Mouse (Mus musculus) lung, embryonic 15.5 days (tissue): Measurements from ENCODE around the gene Nyap1. TPM values are rescaled to one million over a fixed set of nuclear protein-coding genes. Genes with fewer than 3 reads are reported as not detected.

Source experiments
- ATAC-seq: fragments of 200-750 bp; cut with Nextera tagmentation; 2 replicates; pipeline ENCODE4 v1.8.0; 2017; ENCODE audit warnings: moderate number of reproducible peaks, borderline replicate concordance; ENCODE audit not compliant: low FRiP score, low TSS enrichment; ENCODE audit errors: extremely low read depth
- H3K27ac ChIP-seq: fragments of 300-500 bp; sonication (generic); 2 replicates; pipeline ENCODE4 v1.5.1; 2015; ENCODE audit warnings: moderate library complexity, mild to moderate bottlenecking, inconsistent platforms
- H3K27me3 ChIP-seq: fragments of 300-500 bp; sonication (generic); 2 replicates; pipeline ENCODE4 v1.6.1; 2015; ENCODE audit warnings: inconsistent platforms
- H3K36me3 ChIP-seq: fragments of 300-500 bp; sonication (generic); 2 replicates; pipeline ENCODE4 v1.6.1; 2015; ENCODE audit warnings: inconsistent platforms
- H3K4me1 ChIP-seq: fragments of 300-500 bp; sonication (generic); 2 replicates; pipeline ENCODE4 v1.6.1; 2015; ENCODE audit warnings: inconsistent platforms
- H3K4me2 ChIP-seq: fragments of 300-500 bp; sonication (generic); 2 replicates; pipeline ENCODE4 v1.6.1; 2015; ENCODE audit warnings: inconsistent platforms, mild to moderate bottlenecking, moderate library complexity
- H3K4me3 ChIP-seq: fragments of 300-500 bp; sonication (generic); 2 replicates; pipeline ENCODE4 v1.5.1; 2015; ENCODE audit warnings: mild to moderate bottlenecking, inconsistent platforms
- H3K9ac ChIP-seq: fragments of 300-500 bp; sonication (generic); 2 replicates; pipeline ENCODE4 v1.6.1; 2015; ENCODE audit warnings: inconsistent platforms
- H3K9me3 ChIP-seq: fragments of 300-500 bp; sonication (generic); 2 replicates; pipeline ENCODE4 v1.6.1; 2016; ENCODE audit warnings: inconsistent platforms
- WGBS: fragments of 180-500 bp; shearing (Covaris S2); methylation state at CpG from one replicate; pipeline ENCODE4 v1.1.7; 2015; 5-methylcytosine and 5-hydroxymethylcytosine counted together
- polyA plus RNA-seq: library from polyadenylated mRNA; unstranded; fragments of >200 nt; fragmentation: Nextera tagmentation; extraction: Ambion mirVana; gene quantifications from 2 replicates; pipeline ENCODE4 v1.2.1, GENCODE M21; 2015

The Nyap1 gene
- polyA plus RNA-seq, 1 experiment from 2014 or later = 1.8 TPM

DNA sequence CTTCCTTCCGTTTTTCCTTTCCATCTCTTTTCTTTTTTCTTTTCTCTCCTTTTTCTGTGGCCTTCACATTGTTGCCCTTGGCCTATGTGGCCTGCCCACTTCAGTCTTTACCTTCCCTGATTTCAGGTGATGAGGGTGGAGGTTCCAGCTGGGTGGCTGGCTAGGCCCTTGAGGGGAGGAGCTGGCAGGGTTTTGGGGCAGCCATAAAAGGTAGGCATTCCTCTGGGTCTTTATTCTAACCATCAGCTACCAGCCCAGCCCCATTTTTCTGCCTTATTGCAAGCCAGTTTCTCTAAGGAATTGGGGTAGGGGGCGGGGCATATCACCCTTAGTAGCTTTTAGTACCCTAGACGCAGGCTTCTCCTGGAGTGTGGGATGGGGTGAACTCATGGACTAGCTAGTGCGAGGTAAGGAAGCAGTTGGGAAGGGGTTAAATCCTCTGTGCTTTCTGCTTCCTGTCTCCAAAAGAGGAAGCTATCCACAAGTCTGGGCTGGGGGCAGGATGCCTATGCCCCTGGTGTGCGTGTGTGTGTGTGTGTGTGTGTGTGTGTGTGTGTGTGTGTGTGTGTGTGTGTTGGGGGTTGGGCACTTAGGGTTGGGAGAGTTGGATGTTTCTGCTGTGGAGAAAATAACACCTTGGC lies 6.8 kb upstream of the Nyap1 start:
- no peak for ATAC-seq
- WGBS = 26% methylated on average over 5 of the region's 5 CpGs
- H3K9ac ChIP-seq = 0 out of 2 replicates have a peak overlapping the region, but pooled peaks have one; percentile 1

DNA sequence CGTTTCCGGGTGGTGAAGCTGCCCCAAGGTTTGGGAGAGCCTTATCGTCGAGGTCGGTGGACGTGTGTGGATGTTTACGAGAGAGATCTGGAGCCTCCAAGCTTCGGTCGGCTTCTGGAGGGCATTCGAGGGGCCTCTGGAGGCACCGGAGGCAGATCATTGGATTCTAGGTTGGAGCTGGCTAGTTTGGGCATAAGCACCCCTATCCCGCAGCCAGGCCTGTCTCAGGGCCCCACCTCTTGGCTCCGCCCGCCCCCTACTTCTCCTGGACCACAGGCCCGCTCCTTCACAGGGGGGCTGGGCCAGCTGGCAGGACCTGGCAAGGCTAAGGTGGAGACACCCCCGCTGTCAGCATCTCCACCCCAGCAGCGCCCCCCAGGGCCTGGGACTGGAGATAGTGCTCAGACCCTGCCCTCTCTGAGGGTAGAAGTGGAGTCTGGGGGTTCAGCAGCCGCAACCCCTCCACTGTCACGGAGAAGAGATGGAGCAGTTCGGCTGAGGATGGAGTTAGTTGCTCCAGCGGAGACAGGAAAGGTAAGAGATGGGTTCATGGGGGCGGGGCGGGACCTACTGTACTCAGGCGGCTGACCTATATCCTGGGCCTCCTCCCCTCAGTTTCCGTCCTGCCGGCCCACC lies 6.0 kb upstream of the Nyap1 start:
- H3K36me3 ChIP-seq = peaks cover 19% of the 10 kb centered on the region
- peak overlapping the region; percentile 99 for H3K27ac ChIP-seq
- H3K4me1 ChIP-seq = peaks cover 35% of the 10 kb centered on the region
- H3K4me2 ChIP-seq = peak overlapping the region; percentile 89
- H3K9ac ChIP-seq = peak overlapping the region; percentile 79
- WGBS = 1% methylated on average over 26 of the region's 26 CpGs
- peak overlapping the region; percentile 86 for H3K4me3 ChIP-seq
- peak; percentile 21; the same call in 1 of the 2 replicates for ATAC-seq
- H3K9me3 ChIP-seq = no peaks in the 10 kb centered on the region
- no peaks in the 10 kb centered on the region for H3K27me3 ChIP-seq

More for the DNA sequence above, 6.8 kb upstream of the Nyap1 start:
- Histone ChIP-seq H3K4me1 (peaks cover 40% of the 10 kb centered on the region), H3K4me2 (peak overlapping the region; percentile 89), H3K27me3 (no peaks in the 10 kb centered on the region), H3K9me3 (no peaks in the 10 kb centered on the region), H3K27ac (peak overlapping the region; percentile 99), H3K36me3 (peaks cover 25% of the 10 kb centered on the region), H3K4me3 (peak overlapping the region; percentile 86)

- Histone ChIP-seq H3K27me3 (no peaks in the 10 kb centered on the region), H3K9me3 (no peaks in the 10 kb centered on the region), H3K9ac (peak overlapping the region; percentile 79), H3K4me1 (peaks cover 36% of the 10 kb centered on the region), H3K36me3 (peaks cover 13% of the 10 kb centered on the region), H3K4me2 (peak overlapping the region; percentile 89), H3K4me3 (peak overlapping the region; percentile 86), H3K27ac (peak overlapping the region; percentile 99)
- peak; percentile 3; the same call in 1 of the 2 replicates for ATAC-seq
- WGBS = 2% methylated on average over 16 of the region's 16 CpGs
These were observed 5.5 kb upstream of the Nyap1 start for GRCm38 (mm10) chr5:137746851-137747325.

DNA sequence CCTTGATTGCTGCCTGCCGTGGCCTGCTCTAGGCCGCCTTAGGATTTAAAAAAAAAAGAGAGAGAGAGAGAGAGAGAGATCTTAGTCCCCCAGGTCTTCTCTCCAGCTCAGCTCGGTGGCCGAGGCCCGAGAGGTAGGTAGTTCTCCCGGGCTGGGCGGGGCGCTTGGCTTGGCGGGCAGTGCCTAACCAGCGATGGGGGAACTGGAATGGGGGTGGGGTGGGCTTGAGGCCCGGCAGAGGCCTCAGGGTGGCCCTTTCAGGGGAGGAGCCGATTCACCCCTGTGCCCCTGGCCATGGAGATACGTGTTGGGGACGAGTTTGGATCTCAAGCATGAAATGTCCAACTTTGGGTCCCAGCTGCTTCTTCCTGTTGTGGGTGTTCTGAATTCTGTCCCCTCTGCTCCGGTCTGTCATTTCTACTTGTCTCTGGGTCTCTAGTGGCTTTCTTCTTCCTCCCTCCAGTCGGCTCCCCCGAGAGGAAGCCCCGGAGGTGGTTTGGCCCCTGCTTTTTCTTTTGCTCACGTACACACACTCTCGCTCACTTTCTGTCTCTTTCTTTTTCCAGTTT lies 5.0 kb upstream of the Nyap1 start:
- 0% methylated on average over 20 of the region's 20 CpGs for WGBS
- peak overlapping the region; percentile 86 for H3K4me3 ChIP-seq

GRCm38 (mm10) chr5:137745214-137746171 lies 4.1 kb upstream of the Nyap1 start, which contains the start of gene Tsc22d4:
TSS of gene Tsc22d4 (plus strand) at chr5:137745730.
- H3K4me1 ChIP-seq = peaks cover 40% of the 10 kb centered on the region
- ATAC-seq = peak; percentile 91
- H3K9me3 ChIP-seq = no peaks in the 10 kb centered on the region
- no peaks in the 10 kb centered on the region for H3K27me3 ChIP-seq
- peak within 1 kb of the TSS; percentile 79 for H3K9ac ChIP-seq
- H3K36me3 ChIP-seq = no peaks in the 10 kb centered on the region
- H3K4me2 ChIP-seq = peak within 1 kb of the TSS; percentile 89
- peak within 1 kb of the TSS; percentile 86 for H3K4me3 ChIP-seq
- H3K27ac ChIP-seq = peak within 1 kb of the TSS; percentile 99
- 3% methylated on average over 28 of the region's 28 CpGs for WGBS

More for the DNA sequence above, 5.0 kb upstream of the Nyap1 start:
- Histone ChIP-seq H3K36me3 (peaks cover 8% of the 10 kb centered on the region), H3K9ac (peak overlapping the region; percentile 79), H3K27me3 (no peaks in the 10 kb centered on the region), H3K4me1 (peaks cover 41% of the 10 kb centered on the region), H3K27ac (peak overlapping the region; percentile 99), H3K4me2 (peak overlapping the region; percentile 89), H3K9me3 (no peaks in the 10 kb centered on the region)
- peak; percentile 32 for ATAC-seq

DNA sequence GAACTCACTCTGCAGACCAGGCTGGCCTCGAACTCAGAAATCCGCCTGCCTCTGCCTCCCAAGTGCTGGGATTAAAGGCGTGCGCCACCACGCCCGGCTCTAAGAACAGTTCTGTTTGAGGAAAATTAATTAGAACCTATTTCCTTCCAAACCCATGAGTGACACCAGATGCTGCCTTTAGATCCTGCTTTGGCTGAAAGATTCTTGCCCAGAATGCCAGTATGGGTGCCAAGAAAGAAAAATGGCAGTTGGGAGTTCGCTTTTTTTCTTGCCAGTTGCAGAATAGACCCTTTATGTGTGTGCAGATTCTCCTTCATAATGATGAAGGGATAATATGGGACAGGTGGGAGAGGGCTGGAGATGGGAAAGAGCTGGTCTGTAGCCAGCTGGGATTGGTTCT lies 2.8 kb upstream of the Nyap1 start:
- H3K9me3 ChIP-seq = no peaks in the 10 kb centered on the region
- no peak overlapping the region for H3K4me3 ChIP-seq
- H3K9ac ChIP-seq = no peak overlapping the region
- 84% methylated on average over 7 of the region's 7 CpGs for WGBS
- ATAC-seq = no peak
- no peaks in the 10 kb centered on the region for H3K36me3 ChIP-seq
- H3K4me1 ChIP-seq = peaks cover 47% of the 10 kb centered on the region
- H3K27me3 ChIP-seq = no peaks in the 10 kb centered on the region
- H3K27ac ChIP-seq = no peak overlapping the region
- H3K4me2 ChIP-seq = no peak overlapping the region

DNA sequence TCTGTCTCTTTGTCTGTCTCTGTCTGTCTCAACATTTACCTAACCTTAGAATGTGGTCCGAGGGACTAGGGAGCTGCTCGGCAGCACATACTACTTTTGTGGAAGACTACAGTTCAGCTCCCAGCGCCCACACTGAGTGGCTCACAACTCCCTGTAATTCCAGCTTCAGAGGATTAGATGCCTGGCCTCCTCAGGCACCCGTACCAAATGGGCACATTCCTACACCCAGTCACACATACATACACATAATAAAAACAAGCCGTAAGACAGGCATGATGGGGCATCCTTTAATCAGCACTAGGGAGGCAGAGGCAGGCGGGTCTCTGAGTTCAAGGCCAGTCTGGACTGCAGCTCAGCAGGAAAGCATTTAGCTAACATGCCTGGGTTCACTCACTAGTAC lies 1.4 kb upstream of the Nyap1 start:
- WGBS = 87% methylated on average over 6 of the region's 6 CpGs
- no peak for ATAC-seq
- H3K4me2 ChIP-seq = no peak overlapping the region

DNA sequence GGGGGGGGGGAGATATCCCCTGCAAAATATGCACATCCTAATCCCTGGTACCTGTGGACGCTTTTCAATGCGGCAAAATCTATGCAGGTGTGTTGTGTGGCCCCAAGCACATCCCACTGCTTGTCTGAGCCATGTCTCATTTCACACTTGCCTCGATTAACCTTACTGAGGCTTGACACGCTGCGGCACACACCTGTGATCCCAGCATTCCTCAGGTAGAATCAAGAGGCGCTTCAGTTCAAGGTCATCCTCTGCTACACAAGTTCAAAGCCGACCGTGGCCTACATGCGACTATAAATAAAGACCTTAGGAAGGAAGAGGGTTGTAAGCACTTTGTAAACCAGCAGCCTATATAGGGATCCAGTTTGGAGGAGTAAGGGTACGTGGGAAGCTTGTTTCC lies 641 bp upstream of the Nyap1 start:
- no peaks in the 10 kb centered on the region for H3K36me3 ChIP-seq
- WGBS = 52% methylated on average over 10 of the region's 10 CpGs
- no peaks in the 10 kb centered on the region for H3K9me3 ChIP-seq
- no peak overlapping the region for H3K27ac ChIP-seq
- H3K9ac ChIP-seq = no peak overlapping the region
- no peaks in the 10 kb centered on the region for H3K27me3 ChIP-seq
- H3K4me1 ChIP-seq = peaks cover 30% of the 10 kb centered on the region
- H3K4me3 ChIP-seq = peak overlapping the region; percentile 73; the same call in 1 of the 2 replicates
- H3K4me2 ChIP-seq = peak overlapping the region; percentile 97
- no peak for ATAC-seq

More for the DNA sequence above, 1.4 kb upstream of the Nyap1 start:
- no peak overlapping the region for H3K9ac ChIP-seq
- no peaks in the 10 kb centered on the region for H3K27me3 ChIP-seq
- no peaks in the 10 kb centered on the region for H3K36me3 ChIP-seq
- H3K4me3 ChIP-seq = no peak overlapping the region
- H3K4me1 ChIP-seq = peaks cover 34% of the 10 kb centered on the region
- no peaks in the 10 kb centered on the region for H3K9me3 ChIP-seq
- no peak overlapping the region for H3K27ac ChIP-seq

GRCm38 (mm10) chr5:137740506-137740905 lies 901 bp downstream of the Nyap1 start:
- Histone ChIP-seq H3K27ac (peak overlapping the region; percentile 81; the same call in 1 of the 2 replicates), H3K9me3 (no peaks in the 10 kb centered on the region), H3K9ac (peak overlapping the region; percentile 60), H3K36me3 (no peaks in the 10 kb centered on the region), H3K4me2 (peak overlapping the region; percentile 97), H3K27me3 (no peaks in the 10 kb centered on the region), H3K4me3 (peak overlapping the region; percentile 73), H3K4me1 (peaks cover 28% of the 10 kb centered on the region)
- 0 out of 2 replicates have a peak, but pooled peaks have one; percentile 2 for ATAC-seq
- WGBS = 7% methylated on average over 11 of the region's 11 CpGs

DNA sequence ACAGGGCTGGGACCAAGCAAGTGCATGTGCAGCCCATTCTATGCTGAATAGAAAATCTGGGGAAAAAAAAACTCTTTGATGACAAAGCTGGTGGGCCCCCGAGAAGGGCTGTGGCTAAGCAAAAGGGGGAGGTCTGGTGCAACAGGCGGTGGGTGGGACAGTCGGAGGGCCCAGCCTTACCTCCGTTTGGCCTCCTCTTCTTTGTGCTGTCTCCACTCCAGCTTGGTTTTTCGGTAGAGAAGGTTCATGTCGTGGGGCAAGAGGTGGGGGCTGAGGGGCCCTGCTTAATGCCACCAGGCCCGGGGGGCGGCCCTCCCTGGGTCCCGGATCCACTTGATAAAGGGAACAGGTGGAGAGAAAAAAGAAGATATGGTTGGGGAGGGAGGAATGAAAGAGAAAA lies 1.9 kb downstream of the Nyap1 start:
- no peak for ATAC-seq
- Histone ChIP-seq H3K9ac (no peak overlapping the region), H3K4me1 (peaks cover 20% of the 10 kb centered on the region), H3K27ac (no peak overlapping the region), H3K36me3 (no peaks in the 10 kb centered on the region), H3K4me2 (peak overlapping the region; percentile 97; the same call in 1 of the 2 replicates), H3K4me3 (no peak overlapping the region), H3K27me3 (no peaks in the 10 kb centered on the region), H3K9me3 (no peaks in the 10 kb centered on the region)
- 54% methylated on average over 9 of the region's 9 CpGs for WGBS

DNA sequence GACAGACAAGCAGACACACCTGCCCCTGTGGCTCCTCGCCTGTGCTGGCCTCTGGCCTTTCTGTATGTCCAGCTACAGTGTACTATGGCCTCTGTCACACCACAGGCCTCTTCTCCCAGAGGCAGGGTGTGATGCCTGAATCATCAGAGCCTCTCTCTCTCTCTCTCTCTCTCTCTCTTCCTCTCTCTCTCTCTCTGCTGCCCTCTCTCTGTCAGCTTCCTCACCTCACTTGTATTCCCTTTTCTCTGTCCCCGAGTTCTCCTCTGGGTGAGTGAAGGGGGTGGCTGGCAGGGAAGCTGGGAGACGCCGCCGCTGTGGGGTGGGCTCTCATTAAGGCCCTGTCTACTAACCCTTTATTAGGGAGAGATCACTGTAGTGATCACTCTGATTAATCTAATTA lies 2.9 kb downstream of the Nyap1 start:
- no peak overlapping the region for H3K27ac ChIP-seq
- no peaks in the 10 kb centered on the region for H3K27me3 ChIP-seq
- peaks cover 20% of the 10 kb centered on the region for H3K4me1 ChIP-seq
- no peaks in the 10 kb centered on the region for H3K9me3 ChIP-seq
- H3K36me3 ChIP-seq = no peaks in the 10 kb centered on the region
- WGBS = 50% methylated on average over 5 of the region's 5 CpGs
- H3K9ac ChIP-seq = no peak overlapping the region
- H3K4me2 ChIP-seq = no peak overlapping the region
- no peak for ATAC-seq
- H3K4me3 ChIP-seq = no peak overlapping the region
